Mouse (Mus musculus): ENCODE measurements around the gene Abca7. TPM values are rescaled to one million over a fixed set of nuclear protein-coding genes. Genes with fewer than 3 reads are reported as not detected.

Gene Abca7
- 2.5 and 3.1 TPM in 2 replicates for polyA plus RNA-seq (2015; fragmentation: Nextera tagmentation; extraction: Ambion mirVana)

GRCm38 (mm10) chr10:79996272-79997033 lies at the start of gene Abca7:
TSS of gene Abca7 (plus strand) at chr10:79996494.
- Histone ChIP-seq H3K4me2 (ENCODE audit: low read depth, low read length) (peak within 1 kb of the TSS; percentile 89), H3K27ac (ENCODE audit: low read depth) (peak within 1 kb of the TSS; percentile 79), H3K4me3 (ENCODE audit: low read depth, low read length) (peak within 1 kb of the TSS; percentile 69), H3K36me3 (replicated peaks; ENCODE audit: insufficient read depth, low read length) (peaks cover 22% of the 10 kb centered on the region), H3K27me3 (ENCODE audit: insufficient read depth, low read length) (no peaks in the 10 kb centered on the region), H3K4me1 (ENCODE audit: insufficient read depth) (peaks cover 23% of the 10 kb centered on the region), H3K9me3 (ENCODE audit: low read length) (no peaks in the 10 kb centered on the region), H3K9ac (replicated peaks) (peak within 1 kb of the TSS; percentile 77)
- no peak for TF ChIP-seq EP300 (IDR thresholded peaks at IDR 0.05; ENCODE audit: low read depth)
- TF ChIP-seq CTCF (IDR thresholded peaks at IDR 0.05; ENCODE audit: low read depth), result peak; percentile 31
- DNase-seq, result peak; percentile 98
- under 1% methylated on average over 34 of the region's 34 CpGs for WGBS (ENCODE audit: insufficient replicate concordance)
- peak; percentile 91 for ATAC-seq

GRCm38 (mm10) chr10:79946752-79947322 lies 49.5 kb upstream of the Abca7 start:
- peak overlapping the region; percentile 70 for H3K27ac ChIP-seq (ENCODE audit: low read depth)
- peak; percentile 42; the same call in 1 of the 2 replicates for ATAC-seq
- DNase-seq, result peak; percentile 51
- WGBS (ENCODE audit: insufficient replicate concordance), result 21% methylated on average over 6 of the region's 7 CpGs
- TF ChIP-seq CTCF (IDR thresholded peaks at IDR 0.05; ENCODE audit: low read depth) (no peak), EP300 (IDR thresholded peaks at IDR 0.05; ENCODE audit: low read depth) (no peak)
- H3K4me1 ChIP-seq (ENCODE audit: insufficient read depth), result peaks cover 41% of the 10 kb centered on the region
- no peaks in the 10 kb centered on the region for H3K27me3 ChIP-seq (ENCODE audit: insufficient read depth, low read length)
- H3K4me3 ChIP-seq (ENCODE audit: low read depth, low read length), result peak overlapping the region; percentile 1; the same call in 1 of the 2 replicates
- no peaks in the 10 kb centered on the region for H3K9me3 ChIP-seq (ENCODE audit: low read length)
- peaks cover 36% of the 10 kb centered on the region for H3K36me3 ChIP-seq (replicated peaks; ENCODE audit: insufficient read depth, low read length)
- H3K9ac ChIP-seq (replicated peaks), result peak overlapping the region; percentile 48
- peak overlapping the region; percentile 57 for H3K4me2 ChIP-seq (ENCODE audit: low read depth, low read length)

DNA sequence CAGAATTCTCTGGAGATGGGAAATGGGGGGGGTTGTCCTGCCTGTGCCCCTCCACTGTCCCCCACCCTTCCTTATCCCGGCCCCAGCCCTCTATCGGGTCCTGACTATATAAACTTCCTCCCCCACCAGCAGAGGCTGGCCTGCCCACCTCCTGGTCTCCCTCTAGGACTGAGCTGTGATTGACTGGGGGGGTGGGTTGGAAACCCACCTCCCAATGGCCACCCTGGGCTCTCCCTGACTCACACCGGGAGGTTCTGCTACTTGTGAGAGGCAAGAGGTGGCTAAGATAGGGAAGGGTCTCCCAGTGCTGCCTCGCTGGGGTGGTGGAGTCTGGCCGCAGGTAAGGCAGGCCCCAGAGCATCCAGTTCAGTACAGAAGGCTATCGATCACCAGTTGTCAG lies 48.8 kb upstream of the Abca7 start:
- H3K9me3 ChIP-seq (ENCODE audit: low read length), result no peaks in the 10 kb centered on the region
- no peak overlapping the region for H3K4me2 ChIP-seq (ENCODE audit: low read depth, low read length)
- H3K9ac ChIP-seq (replicated peaks), result no peak overlapping the region; the same call in 1 of the 2 replicates
- ATAC-seq, result no peak
- 71% methylated on average over 6 of the region's 6 CpGs for WGBS (ENCODE audit: insufficient replicate concordance)
- peaks cover 37% of the 10 kb centered on the region for H3K36me3 ChIP-seq (replicated peaks; ENCODE audit: insufficient read depth, low read length)
- H3K4me3 ChIP-seq (ENCODE audit: low read depth, low read length), result no peak overlapping the region
- no peak overlapping the region for H3K27ac ChIP-seq (ENCODE audit: low read depth)
- H3K27me3 ChIP-seq (ENCODE audit: insufficient read depth, low read length), result no peaks in the 10 kb centered on the region
- DNase-seq, result no peak
- peaks cover 38% of the 10 kb centered on the region for H3K4me1 ChIP-seq (ENCODE audit: insufficient read depth)
- TF ChIP-seq EP300 (IDR thresholded peaks at IDR 0.05; ENCODE audit: low read depth) (no peak), CTCF (IDR thresholded peaks at IDR 0.05; ENCODE audit: low read depth) (no peak)

DNA sequence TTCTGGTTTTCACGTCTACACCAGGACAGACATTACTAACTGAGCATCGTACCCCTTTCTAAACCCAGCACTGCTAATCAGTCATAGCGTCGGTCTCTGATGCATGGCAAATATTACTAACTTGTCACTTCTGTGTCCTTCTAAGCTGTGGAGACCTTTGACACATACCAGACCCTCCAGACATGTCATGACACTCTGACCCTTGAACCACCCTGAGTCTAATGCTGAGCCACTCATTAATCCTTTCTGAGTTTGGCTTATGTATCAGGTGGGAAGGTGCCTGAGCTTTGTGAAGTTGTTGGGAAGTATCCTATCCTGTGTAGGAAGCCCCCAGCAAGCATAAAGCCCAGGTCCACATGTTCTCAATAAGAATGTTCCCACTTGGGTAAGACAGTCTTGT lies 46.4 kb upstream of the Abca7 start:
- no peak for DNase-seq
- Histone ChIP-seq H3K27ac (ENCODE audit: low read depth) (no peak overlapping the region), H3K4me1 (ENCODE audit: insufficient read depth) (peaks cover 19% of the 10 kb centered on the region), H3K4me2 (ENCODE audit: low read depth, low read length) (no peak overlapping the region), H3K36me3 (replicated peaks; ENCODE audit: insufficient read depth, low read length) (peaks cover 46% of the 10 kb centered on the region), H3K9ac (replicated peaks) (no peak overlapping the region), H3K27me3 (ENCODE audit: insufficient read depth, low read length) (no peaks in the 10 kb centered on the region), H3K4me3 (ENCODE audit: low read depth, low read length) (no peak overlapping the region), H3K9me3 (ENCODE audit: low read length) (no peaks in the 10 kb centered on the region)
- ATAC-seq, result no peak
- 72% methylated on average over 4 of the region's 4 CpGs for WGBS (ENCODE audit: insufficient replicate concordance)
- TF ChIP-seq EP300 (IDR thresholded peaks at IDR 0.05; ENCODE audit: low read depth) (no peak), CTCF (IDR thresholded peaks at IDR 0.05; ENCODE audit: low read depth) (no peak)

DNA sequence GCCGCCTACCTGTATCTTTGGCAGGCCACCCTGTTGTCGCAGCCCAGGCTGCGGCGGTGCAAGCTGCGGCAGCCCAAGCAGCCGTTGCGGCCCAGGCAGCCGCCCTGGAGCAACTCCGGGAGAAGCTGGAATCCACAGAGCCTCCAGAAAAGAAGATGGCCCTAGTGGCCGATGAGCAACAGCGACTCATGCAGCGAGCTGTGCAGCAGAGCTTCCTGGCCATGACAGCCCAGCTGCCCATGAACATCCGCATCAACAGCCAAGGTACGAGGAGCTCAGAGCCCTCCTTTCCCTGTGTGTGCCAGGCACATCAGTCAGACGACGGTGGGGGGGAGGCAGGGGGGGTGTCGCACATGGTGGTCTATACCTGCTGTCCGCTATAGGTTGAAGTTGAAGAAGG lies 45.6 kb upstream of the Abca7 start:
- ATAC-seq, result no peak
- H3K4me3 ChIP-seq (ENCODE audit: low read depth, low read length), result no peak overlapping the region
- no peak overlapping the region for H3K4me2 ChIP-seq (ENCODE audit: low read depth, low read length)
- no peak overlapping the region for H3K9ac ChIP-seq (replicated peaks)
- H3K27ac ChIP-seq (ENCODE audit: low read depth), result no peak overlapping the region
- 87% methylated on average over 18 of the region's 18 CpGs for WGBS (ENCODE audit: insufficient replicate concordance)
- no peaks in the 10 kb centered on the region for H3K9me3 ChIP-seq (ENCODE audit: low read length)
- peaks cover 46% of the 10 kb centered on the region for H3K36me3 ChIP-seq (replicated peaks; ENCODE audit: insufficient read depth, low read length)
- TF ChIP-seq EP300 (IDR thresholded peaks at IDR 0.05; ENCODE audit: low read depth) (no peak), CTCF (IDR thresholded peaks at IDR 0.05; ENCODE audit: low read depth) (no peak)
- DNase-seq, result no peak
- H3K4me1 ChIP-seq (ENCODE audit: insufficient read depth), result peaks cover 11% of the 10 kb centered on the region
- no peaks in the 10 kb centered on the region for H3K27me3 ChIP-seq (ENCODE audit: insufficient read depth, low read length)

- Histone ChIP-seq H3K27me3 (ENCODE audit: insufficient read depth, low read length) (no peaks in the 10 kb centered on the region), H3K4me2 (ENCODE audit: low read depth, low read length) (no peak overlapping the region), H3K9ac (replicated peaks) (no peak overlapping the region), H3K36me3 (replicated peaks; ENCODE audit: insufficient read depth, low read length) (peaks cover 37% of the 10 kb centered on the region), H3K4me1 (ENCODE audit: insufficient read depth) (peaks cover 3% of the 10 kb centered on the region), H3K4me3 (ENCODE audit: low read depth, low read length) (no peak overlapping the region), H3K9me3 (ENCODE audit: low read length) (no peaks in the 10 kb centered on the region), H3K27ac (ENCODE audit: low read depth) (no peak overlapping the region)
- peak; percentile 62 for DNase-seq
- 76% methylated on average over 6 of the region's 6 CpGs for WGBS (ENCODE audit: insufficient replicate concordance)
- TF ChIP-seq EP300 (IDR thresholded peaks at IDR 0.05; ENCODE audit: low read depth), result no peak
- peak; percentile 81 for TF ChIP-seq CTCF (IDR thresholded peaks at IDR 0.05; ENCODE audit: low read depth)
- no peak for ATAC-seq
Measured at GRCm38 (mm10) chr10:79953946-79954345, 42.3 kb upstream of the Abca7 start.
